Mouse (Mus musculus): ENCODE data around the gene Asgr2.
"Not testable (repeated sequence)": the region's sequence is repeated elsewhere in the genome, so short reads cannot be mapped to it uniquely, and the experiment has no call there.

The Asgr2 gene

GRCm38 (mm10) chr11:70091986-70092783 lies at the start of gene Asgr2:
TSS of gene Asgr2 (plus strand) at chr11:70092644.
- peak; percentile 71 for DNase-seq (ENCODE audit: low spot score)

DNA sequence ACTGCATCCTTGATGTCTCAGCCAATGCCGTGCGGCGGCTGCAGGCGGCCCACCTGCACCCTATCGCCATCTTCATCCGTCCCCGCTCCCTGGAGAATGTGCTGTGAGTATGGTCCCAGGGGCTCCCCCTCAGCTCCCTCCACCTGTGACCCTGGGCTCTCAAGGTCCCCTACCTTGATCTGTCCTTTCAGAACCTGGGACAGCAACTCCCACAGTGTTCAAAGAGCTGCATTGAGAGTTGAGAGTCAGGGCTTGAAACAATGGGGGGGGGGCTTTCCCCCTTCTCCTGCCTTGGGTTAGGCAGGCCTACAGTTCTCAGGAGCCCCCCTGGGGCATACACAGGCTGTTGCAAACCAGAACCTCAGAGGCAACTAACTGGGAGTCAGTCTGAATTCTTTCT lies 48.8 kb upstream of the Asgr2 start:
- no peak for DNase-seq (ENCODE audit: low spot score)

DNA sequence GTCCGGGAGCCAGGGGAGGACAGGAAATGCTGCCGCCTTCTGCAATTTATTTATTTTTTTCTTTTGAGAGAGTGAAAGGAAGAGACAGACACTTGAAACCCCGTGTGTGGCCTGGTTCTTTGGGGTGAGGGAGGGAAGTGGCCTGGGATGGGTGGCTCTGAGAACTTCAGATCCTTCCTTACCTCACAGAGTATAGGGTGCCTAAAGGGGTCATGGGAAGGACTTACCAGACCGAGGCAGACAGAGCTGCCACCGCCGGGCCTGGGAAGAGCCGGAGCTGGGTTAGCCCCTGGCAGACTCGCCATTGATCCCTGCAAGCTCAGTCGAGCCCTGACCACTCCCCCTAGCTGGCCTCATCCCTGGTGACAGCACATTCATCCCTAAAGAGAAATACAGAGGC lies 47.0 kb upstream of the Asgr2 start:
- DNase-seq (ENCODE audit: low spot score) = no peak

- no peak for DNase-seq (ENCODE audit: low spot score)
Observed at GRCm38 (mm10) chr11:70049366-70049765, 43.1 kb upstream of the Asgr2 start.

DNA sequence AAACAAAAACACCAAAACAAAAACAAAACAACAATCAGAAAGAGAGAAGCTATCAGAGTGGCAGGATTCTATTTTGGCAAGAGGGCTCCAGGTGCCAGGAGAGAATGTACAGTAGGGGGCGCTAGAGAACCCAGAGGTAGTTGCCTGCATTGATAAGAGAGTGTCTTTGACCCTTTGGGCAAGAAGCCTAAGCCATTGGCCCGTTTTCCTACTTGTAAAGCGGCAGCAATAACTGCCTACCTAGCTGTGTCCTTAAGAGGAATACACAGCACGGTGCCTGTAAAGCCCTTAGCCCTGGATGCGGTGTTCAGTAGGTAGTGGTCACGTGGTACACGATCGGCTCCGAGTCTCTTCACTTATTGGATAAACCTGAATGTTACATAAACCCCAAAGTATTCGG lies 42.6 kb upstream of the Asgr2 start:
- DNase-seq (ENCODE audit: low spot score) = no peak

GRCm38 (mm10) chr11:70053156-70053555 lies 39.3 kb upstream of the Asgr2 start:
- DNase-seq (ENCODE audit: low spot score) = no peak

DNA sequence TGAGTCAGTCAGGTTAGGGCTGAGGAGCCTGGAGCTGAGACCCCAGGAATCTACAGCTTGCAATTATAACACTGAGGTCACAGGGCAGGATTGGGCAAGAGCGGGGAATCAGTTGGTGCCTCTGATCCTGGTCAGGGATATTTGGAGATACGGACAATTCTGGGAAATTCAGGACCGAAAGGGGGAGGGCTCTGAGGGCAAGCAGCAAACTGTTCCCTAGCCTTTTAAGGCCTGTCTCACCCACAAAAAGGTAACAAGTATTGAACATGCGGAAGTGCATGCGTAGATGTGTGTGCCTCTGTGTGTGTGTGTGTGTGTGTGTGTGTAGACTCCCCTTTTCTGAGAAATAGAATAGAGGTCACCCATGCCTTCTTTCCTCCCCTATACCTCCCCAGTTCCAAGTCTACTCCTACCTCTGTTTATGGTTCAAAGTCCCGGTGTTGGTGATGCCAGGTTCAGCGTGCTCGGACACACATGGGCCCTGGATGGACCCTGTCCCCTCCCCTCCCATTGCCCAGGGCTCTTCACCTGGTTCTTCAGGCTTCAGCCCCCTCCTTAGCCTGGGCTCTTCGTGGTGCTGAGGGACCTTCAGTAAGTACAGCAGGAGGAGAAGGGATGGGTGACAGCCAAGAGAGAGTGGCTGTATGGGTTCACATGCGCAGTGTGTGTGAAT lies 38.4 kb upstream of the Asgr2 start, which contains the start of gene Asgr1:
Gene Asgr1 (plus strand): TSS at position 188 of the 673 bp plus-strand sequence.
- DNase-seq (ENCODE audit: low spot score) = no peak

DNA sequence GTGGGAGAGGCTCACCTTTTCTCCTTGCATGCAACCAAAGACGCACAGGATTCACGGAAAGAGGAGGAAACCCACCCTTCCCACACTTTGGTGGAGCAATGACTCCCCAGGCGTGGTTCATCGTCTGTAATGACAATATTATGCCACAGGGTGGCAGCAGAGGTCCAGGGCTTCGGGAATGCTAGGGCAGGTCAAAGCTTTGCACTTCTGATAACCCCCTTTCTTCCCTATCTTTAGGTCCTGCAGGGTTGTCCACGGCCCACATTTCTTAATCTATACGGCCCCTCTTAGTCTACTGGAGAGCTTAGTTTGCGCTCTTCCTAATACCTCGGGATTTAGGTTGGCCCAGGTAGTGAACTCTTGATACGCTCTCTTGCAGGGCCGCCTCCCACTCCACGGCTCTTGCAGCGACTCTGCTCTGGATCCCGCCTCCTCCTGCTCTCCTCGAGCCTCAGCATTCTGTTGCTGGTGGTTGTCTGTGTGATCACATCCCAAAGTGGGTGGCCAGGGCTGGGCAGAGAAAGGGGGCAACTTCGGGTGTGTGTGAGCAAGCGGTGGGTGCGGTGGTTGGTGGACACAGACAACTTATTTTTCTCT lies 36.7 kb upstream of the Asgr2 start:
- no peak for DNase-seq (ENCODE audit: low spot score)

DNA sequence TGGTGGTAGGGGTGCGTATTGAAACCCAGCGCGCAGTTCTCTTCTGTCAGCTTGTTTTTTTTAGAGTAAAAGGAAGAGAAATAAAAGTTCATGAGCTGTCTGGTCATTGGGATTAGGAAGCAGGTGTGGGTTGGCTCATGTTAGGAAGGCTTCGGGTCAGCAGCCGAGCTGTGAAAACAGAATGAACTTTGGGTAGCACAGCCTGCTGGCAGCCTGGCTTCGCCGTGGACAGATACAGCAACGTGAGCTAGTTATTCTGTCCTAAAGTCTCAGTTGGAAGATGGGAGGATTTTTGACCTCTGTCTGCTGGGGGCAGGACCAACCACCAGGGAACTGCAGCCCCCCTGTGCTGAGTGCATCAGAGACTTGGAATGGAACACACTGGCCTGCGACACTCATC lies 34.6 kb upstream of the Asgr2 start:
- DNase-seq (ENCODE audit: low spot score) = no peak

DNA sequence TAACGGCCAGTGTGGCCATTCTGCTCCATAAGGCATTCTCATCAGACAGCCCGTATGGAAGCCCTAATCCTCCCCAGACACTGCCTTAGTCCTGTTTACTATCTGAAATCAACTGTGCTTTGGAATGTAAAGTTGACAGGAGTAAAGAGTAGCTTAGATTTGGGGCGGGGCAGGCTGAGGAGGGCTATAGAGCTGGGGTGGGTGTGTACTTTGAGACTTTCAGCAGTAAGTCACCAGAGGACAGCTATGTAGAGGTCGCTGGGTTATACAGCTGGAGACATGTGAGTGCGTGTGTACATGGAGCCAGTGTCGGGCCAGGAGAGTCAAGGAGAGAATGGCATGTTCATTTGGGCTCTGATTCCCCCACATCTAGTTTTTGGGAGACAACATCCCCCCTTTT lies 32.5 kb upstream of the Asgr2 start:
- no peak for DNase-seq (ENCODE audit: low spot score)

DNA sequence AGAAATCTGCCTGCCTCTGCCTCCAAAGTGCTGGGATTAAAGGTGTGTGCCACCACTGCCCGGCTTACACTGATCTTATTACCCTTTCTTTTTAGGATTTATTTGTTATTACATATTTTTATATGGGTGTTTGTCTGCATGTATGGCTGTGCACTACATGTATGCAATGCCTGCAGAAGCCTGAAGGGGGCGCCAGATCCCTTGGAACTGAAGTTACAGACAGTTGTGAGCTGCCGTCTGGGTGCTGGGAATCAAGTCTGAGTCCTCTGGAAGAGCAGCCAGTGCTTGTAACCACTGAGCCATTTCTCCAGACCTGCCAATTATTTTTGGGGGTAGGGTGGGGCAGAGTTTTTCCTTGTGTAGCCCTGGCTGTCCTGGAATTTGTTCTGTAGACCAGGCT lies 29.4 kb upstream of the Asgr2 start:
- no peak for DNase-seq (ENCODE audit: low spot score)

- DNase-seq (ENCODE audit: low spot score) = peak; percentile 27
Observed at GRCm38 (mm10) chr11:70066701-70067100, 25.7 kb upstream of the Asgr2 start.

- no peak for DNase-seq (ENCODE audit: low spot score)
Observed at GRCm38 (mm10) chr11:70068245-70068644, 24.2 kb upstream of the Asgr2 start.

DNA sequence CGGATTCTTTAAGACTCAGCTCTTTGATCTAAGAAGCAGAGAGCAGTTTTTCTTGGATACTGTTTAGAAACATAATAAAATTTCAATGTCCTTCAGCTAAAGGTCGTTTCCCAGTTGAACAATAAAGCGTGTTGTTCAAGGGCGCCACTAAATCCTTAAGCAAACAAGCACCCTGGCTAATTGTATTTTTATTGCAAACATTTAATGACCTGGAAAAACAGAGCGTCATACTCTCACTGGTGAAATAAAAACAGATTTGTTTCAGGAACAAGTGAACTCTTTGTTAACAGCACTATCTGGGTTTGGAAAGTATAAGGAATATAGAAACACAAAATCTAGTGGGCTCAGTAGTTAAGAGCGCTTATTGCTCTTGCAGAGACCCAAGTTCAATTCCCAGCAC lies 22.4 kb upstream of the Asgr2 start:
- no peak for DNase-seq (ENCODE audit: low spot score)

- DNase-seq (ENCODE audit: low spot score) = not testable (repeated sequence)
Observed at GRCm38 (mm10) chr11:70070603-70071002, 21.8 kb upstream of the Asgr2 start.

- DNase-seq (ENCODE audit: low spot score) = peak; percentile 55
Observed at GRCm38 (mm10) chr11:70074379-70075071, 17.9 kb upstream of the Asgr2 start.

DNA sequence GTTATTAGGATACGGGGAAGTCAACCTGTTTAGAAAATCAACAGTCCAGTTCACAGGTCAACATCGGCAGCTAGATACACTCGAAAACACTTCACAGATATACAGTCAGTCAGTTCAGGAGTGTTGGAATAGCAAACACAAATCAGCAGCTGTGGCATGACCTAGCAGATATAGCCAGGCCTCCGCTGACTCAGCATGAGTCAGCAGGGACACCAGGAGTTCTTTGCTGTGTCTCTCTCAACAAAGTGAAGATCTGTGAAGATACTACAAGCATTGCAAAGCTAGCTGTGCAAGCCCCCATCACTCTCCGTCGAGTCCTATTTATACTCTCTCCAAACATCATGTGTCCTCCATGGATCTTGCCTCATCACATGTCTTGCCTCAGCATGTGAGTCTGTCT lies 16.9 kb upstream of the Asgr2 start:
- DNase-seq (ENCODE audit: low spot score) = no peak

- peak; percentile 44 for DNase-seq (ENCODE audit: low spot score)
Observed at GRCm38 (mm10) chr11:70077441-70077840, 15.0 kb upstream of the Asgr2 start.

DNA sequence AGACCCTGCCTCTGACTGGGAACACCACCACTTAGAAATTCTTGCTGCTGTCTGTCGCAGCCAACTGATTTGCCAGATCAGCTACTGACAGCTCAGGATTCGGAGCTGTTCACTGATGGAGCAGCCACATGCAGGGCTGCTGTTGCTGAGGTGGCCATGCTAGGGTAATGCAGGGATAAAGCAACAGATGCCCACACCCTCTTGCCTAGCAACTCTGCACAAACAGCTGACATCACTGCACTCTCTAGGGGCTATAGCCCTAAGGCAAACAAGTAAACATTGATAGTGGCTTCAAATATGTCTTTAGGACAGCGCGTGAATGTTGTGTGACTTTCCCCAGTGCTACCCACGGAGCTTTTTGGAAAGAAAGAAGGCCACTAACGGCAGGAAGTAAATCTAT lies 13.3 kb upstream of the Asgr2 start:
- no peak for DNase-seq (ENCODE audit: low spot score)

- no peak for DNase-seq (ENCODE audit: low spot score)
Observed at GRCm38 (mm10) chr11:70079928-70080327, 12.5 kb upstream of the Asgr2 start.

DNA sequence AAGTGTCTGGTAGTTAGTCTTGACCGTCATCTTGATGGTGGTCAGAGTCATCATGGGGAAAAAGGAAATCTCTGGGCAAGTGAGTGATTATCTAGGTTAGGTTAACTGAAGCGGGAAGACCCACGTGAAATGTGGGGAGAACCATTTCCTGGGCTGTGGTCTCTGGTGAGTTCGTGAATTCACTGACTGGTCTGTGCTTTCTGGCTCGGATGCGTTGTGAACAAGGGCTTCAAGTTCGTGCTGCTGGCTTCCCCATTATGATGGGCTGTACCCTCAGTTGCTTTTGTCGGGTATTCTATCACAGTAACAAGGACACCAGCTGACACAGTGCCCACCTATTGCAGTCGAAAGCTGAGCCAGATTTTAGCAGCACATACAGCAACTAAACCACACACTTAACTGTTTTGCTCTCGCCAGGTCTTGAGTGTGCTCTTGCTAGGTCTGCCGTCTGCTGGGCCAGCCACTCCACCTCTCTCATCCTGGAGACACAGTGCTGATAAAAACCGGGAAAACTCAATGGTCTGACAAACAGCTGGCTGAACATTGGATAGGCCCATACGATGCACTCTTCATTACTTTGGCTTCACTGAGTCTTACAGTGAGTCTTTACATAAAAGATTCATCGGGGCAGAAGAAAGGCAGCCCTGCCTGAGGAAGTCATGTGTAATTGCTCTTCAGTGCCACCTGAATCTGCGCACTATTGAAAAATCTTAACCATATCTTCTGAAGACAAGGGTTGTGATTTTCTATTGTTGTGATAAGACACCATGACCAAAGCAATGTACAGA lies 11.4 kb upstream of the Asgr2 start:
- no peak for DNase-seq (ENCODE audit: low spot score)

GRCm38 (mm10) chr11:70084563-70084962 lies 7.9 kb upstream of the Asgr2 start:
- DNase-seq (ENCODE audit: low spot score) = no peak
